8 mouse cellular contexts compared by ENCODE assay signal in genomic region chr12:100841211-100841792, GRCm38 (mm10).
A peak's percentile ranks its signal among the peaks of the same experiment; 100 is the strongest.
DNase-seq lines count a peak whose midpoint lies in the region; ATAC-seq and TF ChIP-seq lines count a peak whose summit lies in the region.

No protein-coding gene starts in this region.

- intact Hi-C loops in gastrocnemius, adult 2 months (cut with DNase I) = loop anchor here (1.0 to 5.0 kb wide), 5 partner anchors 49 to 263 kb away; partner anchors contain the start of gene Dglucy
- intact Hi-C loops in left cerebral cortex, postnatal 14 days (cut with DNase I) = loop anchor here (1.0 to 10.0 kb wide), 3 partner anchors 117 to 263 kb away; no protein-coding TSS in a partner anchor

- no peak overlapping the region for H3K9ac ChIP-seq in intestine, embryonic 14.5 days (ENCODE audit: low read length)
- no peak overlapping the region for H3K9ac ChIP-seq in midbrain, embryonic 12.5 days (replicated peaks)

- no peak overlapping the region for H3K4me3 ChIP-seq in gastrocnemius, adult 2 months
- H3K4me3 ChIP-seq in intestine, embryonic 14.5 days (ENCODE audit: low read depth, low read length) = no peak overlapping the region
- H3K4me3 ChIP-seq in midbrain, embryonic 12.5 days = no peak overlapping the region

- no peaks in the 10 kb centered on the region for H3K9me3 ChIP-seq in intestine, embryonic 14.5 days (ENCODE audit: control insufficient read depth, low read length)
- no peaks in the 10 kb centered on the region for H3K9me3 ChIP-seq in midbrain, embryonic 12.5 days

- H3K27ac ChIP-seq in gastrocnemius, adult 2 months = peak overlapping the region; percentile 53
- H3K27ac ChIP-seq in intestine, embryonic 14.5 days (ENCODE audit: low read depth) = no peak overlapping the region
- H3K27ac ChIP-seq in midbrain, embryonic 12.5 days (replicated peaks) = no peak overlapping the region

- 0 out of 2 replicates have a peak, but pooled peaks have one; percentile 15 for ATAC-seq in intestine, embryonic 14.5 days (replicated peaks; ENCODE audit: low FRiP score, low TSS enrichment, low read depth)
- peak; percentile 73 for ATAC-seq in midbrain, embryonic 12.5 days (ENCODE audit: low FRiP score, low read depth)

- H3K27me3 ChIP-seq in intestine, embryonic 14.5 days (replicated peaks; ENCODE audit: control insufficient read depth, insufficient read depth, low read length) = no peaks in the 10 kb centered on the region
- peaks cover 3% of the 10 kb centered on the region; the same call in 1 of the 2 replicates for H3K27me3 ChIP-seq in midbrain, embryonic 12.5 days

- peak; percentile 96; the same call in 1 of the 2 replicates for TF ChIP-seq CTCF in gastrocnemius, adult 2 months (IDR thresholded peaks at IDR 0.05)

- 27% methylated on average over 3 of the region's 3 CpGs for WGBS in intestine, embryonic 14.5 days
- 29% methylated on average over 3 of the region's 3 CpGs for WGBS in midbrain, embryonic 12.5 days

- H3K4me1 ChIP-seq in intestine, embryonic 14.5 days (replicated peaks; ENCODE audit: control insufficient read depth, insufficient read depth, low read length) = no peaks in the 10 kb centered on the region
- no peaks in the 10 kb centered on the region; the same call in 1 of the 2 replicates for H3K4me1 ChIP-seq in midbrain, embryonic 12.5 days

- H3K4me2 ChIP-seq in intestine, embryonic 14.5 days (ENCODE audit: low read length) = no peak overlapping the region
- H3K4me2 ChIP-seq in midbrain, embryonic 12.5 days (replicated peaks) = no peak overlapping the region

- DNase-seq in ZHBTc4 (ENCODE audit: low read depth, low spot score) = peak; percentile 78
- peak; percentile 85 to 91 for DNase-seq in cerebellum, postnatal 36 days
- peak; percentile 87 for DNase-seq in gastrocnemius, adult 2 months
- peak; percentile 92 for DNase-seq in intestine, embryonic 14.5 days (ENCODE audit: low spot score)
- peak; percentile 75 to 90 for DNase-seq in left cerebral cortex, postnatal 14 days (ENCODE audit: low spot score in 2 of 2)
- peak; percentile 79 for DNase-seq in skeletal muscle tissue, adult 2 months (ENCODE audit: low read depth, low spot score)
- DNase-seq in yolk sac, embryonic 10.5 days (ENCODE audit: low spot score) = peak; percentile 50

- H3K36me3 ChIP-seq in intestine, embryonic 14.5 days (ENCODE audit: control insufficient read depth, insufficient read depth, low read length) = no peaks in the 10 kb centered on the region
- no peaks in the 10 kb centered on the region for H3K36me3 ChIP-seq in midbrain, embryonic 12.5 days
